Mouse (Mus musculus): ENCODE measurements around the gene Gpa33. TPM values are rescaled to one million over a fixed set of nuclear protein-coding genes. Genes with fewer than 3 reads are reported as not detected.

The Gpa33 gene
- polyA plus RNA-seq, 1 experiment from 2014 or later, result not detected

GRCm38 (mm10) chr1:166185357-166185756 lies 55.3 kb downstream of the Gpa33 start:
- H3K36me3 ChIP-seq (ENCODE audit: control insufficient read depth, insufficient read depth, low read length), result no peaks in the 10 kb centered on the region
- no peak overlapping the region for H3K4me3 ChIP-seq (ENCODE audit: low read depth, low read length)
- no peaks in the 10 kb centered on the region for H3K4me1 ChIP-seq (ENCODE audit: control insufficient read depth, insufficient read depth, low read length)
- H3K9me3 ChIP-seq (ENCODE audit: control insufficient read depth, low read length), result no peaks in the 10 kb centered on the region
- ATAC-seq (ENCODE audit: low read depth), result no peak
- no peak overlapping the region for H3K27ac ChIP-seq (ENCODE audit: low read depth, low read length)
- H3K4me2 ChIP-seq (ENCODE audit: low read depth, low read length), result no peak overlapping the region
- 77% methylated on average over 5 of the region's 5 CpGs for WGBS
- no peaks in the 10 kb centered on the region for H3K27me3 ChIP-seq (ENCODE audit: control insufficient read depth, insufficient read depth, low read length)
- H3K9ac ChIP-seq (replicated peaks; ENCODE audit: low read depth, low read length), result no peak overlapping the region

- Histone ChIP-seq H3K4me1 (ENCODE audit: control insufficient read depth, insufficient read depth, low read length) (no peaks in the 10 kb centered on the region), H3K4me2 (ENCODE audit: low read depth, low read length) (no peak overlapping the region), H3K36me3 (ENCODE audit: control insufficient read depth, insufficient read depth, low read length) (no peaks in the 10 kb centered on the region), H3K4me3 (ENCODE audit: low read depth, low read length) (no peak overlapping the region), H3K27ac (ENCODE audit: low read depth, low read length) (no peak overlapping the region), H3K9me3 (ENCODE audit: control insufficient read depth, low read length) (no peaks in the 10 kb centered on the region), H3K27me3 (ENCODE audit: control insufficient read depth, insufficient read depth, low read length) (no peaks in the 10 kb centered on the region), H3K9ac (replicated peaks; ENCODE audit: low read depth, low read length) (no peak overlapping the region)
- no peak for ATAC-seq (ENCODE audit: low read depth)
- WGBS, result 61% methylated on average over 4 of the region's 4 CpGs
Observed at GRCm38 (mm10) chr1:166189821-166190220, 59.8 kb downstream of the Gpa33 start.

GRCm38 (mm10) chr1:166204171-166204570 lies 74.1 kb downstream of the Gpa33 start:
- H3K4me3 ChIP-seq (ENCODE audit: low read depth, low read length), result no peak overlapping the region
- no peak for ATAC-seq (ENCODE audit: low read depth)
- no peak overlapping the region for H3K27ac ChIP-seq (ENCODE audit: low read depth, low read length)
- H3K4me2 ChIP-seq (ENCODE audit: low read depth, low read length), result no peak overlapping the region
- H3K36me3 ChIP-seq (ENCODE audit: control insufficient read depth, insufficient read depth, low read length), result no peaks in the 10 kb centered on the region
- WGBS, result 21% methylated on average over 5 of the region's 5 CpGs
- no peak overlapping the region for H3K9ac ChIP-seq (replicated peaks; ENCODE audit: low read depth, low read length)
- H3K4me1 ChIP-seq (ENCODE audit: control insufficient read depth, insufficient read depth, low read length), result no peaks in the 10 kb centered on the region
- H3K27me3 ChIP-seq (ENCODE audit: control insufficient read depth, insufficient read depth, low read length), result no peaks in the 10 kb centered on the region
- no peaks in the 10 kb centered on the region for H3K9me3 ChIP-seq (ENCODE audit: control insufficient read depth, low read length)

- Histone ChIP-seq H3K27me3 (ENCODE audit: control insufficient read depth, insufficient read depth, low read length) (no peaks in the 10 kb centered on the region), H3K9ac (replicated peaks; ENCODE audit: low read depth, low read length) (no peak overlapping the region), H3K4me3 (ENCODE audit: low read depth, low read length) (no peak overlapping the region), H3K4me1 (ENCODE audit: control insufficient read depth, insufficient read depth, low read length) (no peaks in the 10 kb centered on the region), H3K4me2 (ENCODE audit: low read depth, low read length) (no peak overlapping the region), H3K27ac (ENCODE audit: low read depth, low read length) (no peak overlapping the region), H3K9me3 (ENCODE audit: control insufficient read depth, low read length) (no peaks in the 10 kb centered on the region), H3K36me3 (ENCODE audit: control insufficient read depth, insufficient read depth, low read length) (no peaks in the 10 kb centered on the region)
- ATAC-seq (ENCODE audit: low read depth), result no peak
- 79% methylated on average over 3 of the region's 3 CpGs for WGBS
Observed at GRCm38 (mm10) chr1:166205159-166205558, 75.1 kb downstream of the Gpa33 start.

- no peak overlapping the region for H3K27ac ChIP-seq (ENCODE audit: low read depth, low read length)
- H3K36me3 ChIP-seq (ENCODE audit: control insufficient read depth, insufficient read depth, low read length), result no peaks in the 10 kb centered on the region
- no peaks in the 10 kb centered on the region for H3K4me1 ChIP-seq (ENCODE audit: control insufficient read depth, insufficient read depth, low read length)
- no peak overlapping the region for H3K4me2 ChIP-seq (ENCODE audit: low read depth, low read length)
- H3K9ac ChIP-seq (replicated peaks; ENCODE audit: low read depth, low read length), result no peak overlapping the region
- ATAC-seq (ENCODE audit: low read depth), result no peak
- H3K9me3 ChIP-seq (ENCODE audit: control insufficient read depth, low read length), result no peaks in the 10 kb centered on the region
- H3K4me3 ChIP-seq (ENCODE audit: low read depth, low read length), result no peak overlapping the region
- WGBS, result 91% methylated on average over 6 of the region's 6 CpGs
- H3K27me3 ChIP-seq (ENCODE audit: control insufficient read depth, insufficient read depth, low read length), result no peaks in the 10 kb centered on the region
Observed at GRCm38 (mm10) chr1:166209371-166209770, 79.3 kb downstream of the Gpa33 start.

GRCm38 (mm10) chr1:166214181-166214580 lies 84.1 kb downstream of the Gpa33 start:
- Histone ChIP-seq H3K27me3 (ENCODE audit: control insufficient read depth, insufficient read depth, low read length) (no peaks in the 10 kb centered on the region), H3K4me2 (ENCODE audit: low read depth, low read length) (no peak overlapping the region), H3K36me3 (ENCODE audit: control insufficient read depth, insufficient read depth, low read length) (no peaks in the 10 kb centered on the region), H3K4me3 (ENCODE audit: low read depth, low read length) (no peak overlapping the region), H3K9me3 (ENCODE audit: control insufficient read depth, low read length) (no peaks in the 10 kb centered on the region), H3K27ac (ENCODE audit: low read depth, low read length) (no peak overlapping the region), H3K4me1 (ENCODE audit: control insufficient read depth, insufficient read depth, low read length) (no peaks in the 10 kb centered on the region), H3K9ac (replicated peaks; ENCODE audit: low read depth, low read length) (no peak overlapping the region)
- 82% methylated on average over 4 of the region's 4 CpGs for WGBS
- ATAC-seq (ENCODE audit: low read depth), result no peak

Other genes starting within 250 kb of the Gpa33 start
- 19.6 and 20.9 TPM in 2 replicates for gene Pou2f1, start 127.6 kb upstream of the Gpa33 start, polyA plus RNA-seq (2014; fragmentation: Nextera tagmentation; extraction: Ambion mirVana)
- gene Dusp27, start 2.3 kb upstream of the Gpa33 start, polyA plus RNA-seq (2014; fragmentation: Nextera tagmentation; extraction: Ambion mirVana), result 0.54 and 1.6 TPM in 2 replicates
- not detected in 2 replicates for gene Mael, start 108.5 kb downstream of the Gpa33 start, polyA plus RNA-seq (2014; fragmentation: Nextera tagmentation; extraction: Ambion mirVana)
- gene Ildr2, start 123.9 kb downstream of the Gpa33 start, polyA plus RNA-seq (2014; fragmentation: Nextera tagmentation; extraction: Ambion mirVana), result 2.8 and 3.3 TPM in 2 replicates
- gene Tada1, start 248.9 kb downstream of the Gpa33 start, polyA plus RNA-seq (2014; fragmentation: Nextera tagmentation; extraction: Ambion mirVana), result 83.6 and 84.0 TPM in 2 replicates